Mouse (Mus musculus) kidney, adult 2 months (tissue): Measurements from ENCODE around the gene Fam83f.

Source experiments
- CTCF ChIP-seq: fragments of 200-500 bp; conservative IDR thresholded peaks from 2 replicates; pipeline ENCODE4 v1.5.1; 2011; ENCODE audit warnings: low read depth, mild to moderate bottlenecking, control low read depth, low read length, moderate library complexity, mixed read lengths; ENCODE audit not compliant: insufficient read depth, insufficient read length
- POLR2A ChIP-seq: fragments of 200-500 bp; IDR thresholded peaks from one replicate; pipeline ENCODE4 v1.6.1; 2011; ENCODE audit warnings: low read depth, low read length, control low read depth

GRCm38 (mm10) chr15:80626472-80626871 is 45.2 kb upstream of the Fam83f start:
- no peak for TF ChIP-seq CTCF
- no peak for TF ChIP-seq POLR2A
